Mouse (Mus musculus) adrenal gland, adult (tissue): Measurements from ENCODE around the gene Celf1.
"Not testable (repeated sequence)": the region's sequence is repeated elsewhere in the genome, so short reads cannot be mapped to it uniquely, and the experiment has no call there.

Experiments used
- DNase-seq, 2 experiments: peaks; one replicate each; pipeline ENCODE4 v3.0.0; 2022 to 2023; ENCODE audit warnings: low spot score in 1 of 2; ENCODE audit not compliant: inconsistent age in 2 of 2

Celf1 gene

GRCm38 (mm10) chr2:90940233-90941229, at the start of gene Celf1:
Gene Celf1 (plus strand): TSS chr2:90940382.
- peak; percentile 89 to 96 for DNase-seq

GRCm38 (mm10) chr2:90893673-90894298, 46.4 kb upstream of the Celf1 start:
- DNase-seq, result no peak

GRCm38 (mm10) chr2:90894299-90894677, 45.9 kb upstream of the Celf1 start:
- not testable (repeated sequence) for DNase-seq

GRCm38 (mm10) chr2:90903398-90903797, 36.8 kb upstream of the Celf1 start:
- no peak for DNase-seq

GRCm38 (mm10) chr2:90904076-90904855, 35.9 kb upstream of the Celf1 start, which contains the start of the genes Kbtbd4 and Ndufs3:
Gene Kbtbd4 (plus strand): TSS chr2:90904740.
Gene Ndufs3 (minus strand): TSS chr2:90904827.
- peak; percentile 89 to 96 for DNase-seq

GRCm38 (mm10) chr2:90904856-90905224, 35.3 kb upstream of the Celf1 start:
- no peak for DNase-seq

- DNase-seq, result no peak
Observed at GRCm38 (mm10) chr2:90906721-90907120, 33.5 kb upstream of the Celf1 start.

- no peak for DNase-seq
Observed at GRCm38 (mm10) chr2:90910861-90911260, 29.3 kb upstream of the Celf1 start.

- DNase-seq, result no peak
Observed at GRCm38 (mm10) chr2:90911668-90912067, 28.5 kb upstream of the Celf1 start.

- DNase-seq, result peak; percentile 41 to 80
Observed at GRCm38 (mm10) chr2:90913671-90914070, 26.5 kb upstream of the Celf1 start.

GRCm38 (mm10) chr2:90915516-90915915, 24.7 kb upstream of the Celf1 start:
- DNase-seq, result no peak

- DNase-seq, result no peak
Observed at GRCm38 (mm10) chr2:90916560-90917232, 23.5 kb upstream of the Celf1 start.

- DNase-seq, result peak; percentile 77 to 93
Observed at GRCm38 (mm10) chr2:90917233-90917998, 22.8 kb upstream of the Celf1 start.

- DNase-seq, result peak; percentile 29 to 68
Observed at GRCm38 (mm10) chr2:90917999-90918698, 22.0 kb upstream of the Celf1 start.

- DNase-seq, result no peak
Observed at GRCm38 (mm10) chr2:90921178-90921577, 19.0 kb upstream of the Celf1 start.

GRCm38 (mm10) chr2:90922636-90923035, 17.5 kb upstream of the Celf1 start:
- DNase-seq, result no peak

- no peak for DNase-seq
Observed at GRCm38 (mm10) chr2:90928566-90928965, 11.6 kb upstream of the Celf1 start.

GRCm38 (mm10) chr2:90931829-90932228, 8.4 kb upstream of the Celf1 start:
- no peak for DNase-seq

- no peak for DNase-seq
Observed at GRCm38 (mm10) chr2:90932273-90932672, 7.9 kb upstream of the Celf1 start.
